Mouse (Mus musculus) CH12.LX (cell line): ENCODE results near the gene Add1. TPM values are rescaled to one million over a fixed set of nuclear protein-coding genes. Genes with fewer than 3 reads are reported as not detected.

Experiments used
- DNase-seq: peaks from one replicate; pipeline ENCODE4 v3.0.0-alpha.2; 2013; ENCODE audit errors: extremely low read depth
- H3K27ac ChIP-seq: 2 replicates; pipeline ENCODE4 v1.5.1; 2012; ENCODE audit warnings: low read depth, mild to moderate bottlenecking, control low read depth, moderate library complexity; ENCODE audit not compliant: insufficient read depth
- H3K27me3 ChIP-seq: replicated peaks from 2 replicates; pipeline ENCODE3; 2012; ENCODE audit warnings: inconsistent platforms
- H3K36me3 ChIP-seq, 2 experiments: replicated peaks in 1 of 2; 2 replicates each; pipeline versions ENCODE3 to v1.6.1; 2012; ENCODE audit warnings: inconsistent platforms in 1 of 2, low read length in 1 of 2, mild to moderate bottlenecking in 1 of 2, mixed read lengths in 1 of 2, moderate library complexity in 1 of 2; ENCODE audit not compliant: control insufficient read depth in 1 of 2, insufficient read depth in 1 of 2
- H3K4me1 ChIP-seq, 2 experiments: 2 replicates each; pipeline ENCODE4 v1.6.1; 2012; ENCODE audit warnings: inconsistent platforms in 1 of 2, moderate library complexity in 1 of 2; ENCODE audit not compliant: insufficient read depth in 2 of 2, control insufficient read depth in 1 of 2
- H3K4me2 ChIP-seq: 2 replicates; pipeline ENCODE4 v1.6.1; 2012; ENCODE audit warnings: low read depth, mild to moderate bottlenecking, control low read depth; ENCODE audit not compliant: poor library complexity, insufficient read depth, severe bottlenecking
- H3K4me3 ChIP-seq, 3 experiments: fragments of 150-350 bp in 1 of 3; sonication (generic) in 1 of 3; replicated peaks in 1 of 3; 2 replicates each; pipeline versions ENCODE3 to v1.5.1; 2011 to 2012; ENCODE audit warnings: low read depth in 2 of 3, low read length in 2 of 3, mild to moderate bottlenecking in 2 of 3, moderate library complexity in 2 of 3, control low read depth in 1 of 3, improper control_type of control experiment in 1 of 3, inconsistent platforms in 1 of 3, mixed read lengths in 1 of 3; ENCODE audit not compliant: poor library complexity in 1 of 3
- H3K79me2 ChIP-seq: replicated peaks from 2 replicates; pipeline ENCODE4 v1.6.1; 2012; ENCODE audit warnings: mild to moderate bottlenecking, moderate library complexity; ENCODE audit not compliant: control insufficient read depth, poor library complexity, insufficient read depth, severe bottlenecking; ENCODE audit errors: extremely low read depth
- H3K9ac ChIP-seq: 2 replicates; pipeline ENCODE4 v1.6.1; 2012; ENCODE audit warnings: low read depth, mild to moderate bottlenecking, control low read depth, moderate library complexity; ENCODE audit not compliant: insufficient read depth
- H3K9me3 ChIP-seq: replicated peaks from 2 replicates; pipeline ENCODE3; 2012; ENCODE audit warnings: low read length, inconsistent platforms, mixed read lengths
- CHD1 ChIP-seq: IDR thresholded peaks from 2 replicates; pipeline ENCODE4 v1.6.1; 2012; ENCODE audit warnings: low read depth, low read length, improper control_type of control experiment, inconsistent platforms
- ETS1 ChIP-seq: conservative IDR thresholded peaks from 2 replicates; pipeline ENCODE4 v1.6.1; 2012; ENCODE audit warnings: low read depth, mild to moderate bottlenecking, inconsistent platforms, low read length, improper control_type of control experiment, moderate library complexity
- JUN ChIP-seq: IDR thresholded peaks from 2 replicates; pipeline ENCODE4 v1.6.1; 2011; ENCODE audit warnings: low read depth, mild to moderate bottlenecking, low read length, improper control_type of control experiment, moderate library complexity; ENCODE audit not compliant: insufficient read depth
- JUND ChIP-seq: conservative IDR thresholded peaks from 2 replicates; pipeline ENCODE4 v1.6.1; 2011; ENCODE audit warnings: low read depth, low read length, improper control_type of control experiment
- KAT2A ChIP-seq: IDR thresholded peaks from 2 replicates; pipeline ENCODE4 v1.6.1; 2012; ENCODE audit warnings: low read length, improper control_type of control experiment, inconsistent platforms; ENCODE audit not compliant: insufficient replicate concordance
- MAFK ChIP-seq: IDR thresholded peaks from 2 replicates; pipeline ENCODE4 v1.6.1; 2011; ENCODE audit warnings: low read length, improper control_type of control experiment; ENCODE audit not compliant: insufficient replicate concordance
- MEF2A ChIP-seq: IDR thresholded peaks from 2 replicates; pipeline ENCODE4 v1.6.1; 2014; ENCODE audit warnings: low read depth, mild to moderate bottlenecking, inconsistent platforms, low read length, improper control_type of control experiment, borderline replicate concordance
- MXI1 ChIP-seq: IDR thresholded peaks from 2 replicates; pipeline ENCODE4 v1.6.1; 2011; ENCODE audit warnings: mild to moderate bottlenecking, low read depth, low read length, improper control_type of control experiment
- NELFE ChIP-seq: IDR thresholded peaks from 2 replicates; pipeline ENCODE4 v1.6.1; 2011; ENCODE audit warnings: low read depth, low read length, improper control_type of control experiment
- NRF1 ChIP-seq: IDR thresholded peaks from 2 replicates; pipeline ENCODE4 v1.6.1; 2014; ENCODE audit warnings: low read depth, mild to moderate bottlenecking, inconsistent platforms, low read length, improper control_type of control experiment, moderate library complexity
- PAX5 ChIP-seq: IDR thresholded peaks from 2 replicates; pipeline ENCODE4 v1.6.1; 2012; ENCODE audit warnings: low read length, inconsistent platforms, mixed read lengths
- POLR2A ChIP-seq: IDR thresholded peaks from 2 replicates; pipeline ENCODE4 v1.6.1; 2011; ENCODE audit warnings: low read depth, mild to moderate bottlenecking, improper control_type of control experiment, low read length
- RCOR1 ChIP-seq: conservative IDR thresholded peaks from 2 replicates; pipeline ENCODE4 v1.6.1; 2012; ENCODE audit warnings: low read depth, mild to moderate bottlenecking, inconsistent platforms, low read length, improper control_type of control experiment
- SIN3A ChIP-seq: IDR thresholded peaks from 2 replicates; pipeline ENCODE4 v1.6.1; 2012; ENCODE audit warnings: low read length, improper control_type of control experiment, inconsistent platforms
- TBP ChIP-seq: conservative IDR thresholded peaks from 2 replicates; pipeline ENCODE4 v1.6.1; 2011; ENCODE audit warnings: low read depth, low read length, improper control_type of control experiment
- TCF12 ChIP-seq: IDR thresholded peaks from 2 replicates; pipeline ENCODE4 v1.6.1; 2014; ENCODE audit warnings: low read depth, mild to moderate bottlenecking, inconsistent platforms, low read length, improper control_type of control experiment
- UBTF ChIP-seq: IDR thresholded peaks from 2 replicates; pipeline ENCODE4 v1.6.1; 2012; ENCODE audit warnings: low read depth, mild to moderate bottlenecking, inconsistent platforms, low read length, improper control_type of control experiment, moderate library complexity
- ZC3H11A ChIP-seq: IDR thresholded peaks from 2 replicates; pipeline ENCODE4 v1.6.1; 2012; ENCODE audit warnings: low read depth, mild to moderate bottlenecking, inconsistent platforms, low read length, improper control_type of control experiment
- ZMIZ1 ChIP-seq: IDR thresholded peaks from 2 replicates; pipeline ENCODE4 v1.6.1; 2012; ENCODE audit warnings: low read depth, mild to moderate bottlenecking, inconsistent platforms, low read length, improper control_type of control experiment
- ZNF384 ChIP-seq: IDR thresholded peaks from 2 replicates; pipeline ENCODE4 v1.6.1; 2012; ENCODE audit warnings: low read depth, low read length, improper control_type of control experiment, inconsistent platforms
- dilution Hi-C: fragments of 300-500 bp; cut with MboI; formaldehyde crosslinking; loops from 2 replicates; pipeline ENCODE4 v1.14.3; 2020; ENCODE audit warnings: low sequenced_read_pairs; ENCODE audit not compliant: extremely low pct_unique_long_range_greater_than_20kb, extremely low pct_ligation_motif_present
- in situ Hi-C: fragments of 300-500 bp; cut with MboI; formaldehyde crosslinking; loops from 3 replicates; pipeline ENCODE4 v1.14.3; 2019; ENCODE audit warnings: low sequenced_read_pairs, low pct_ligation_motif_present, low pct_unique_long_range_greater_than_20kb, mixed read lengths
- polyA plus RNA-seq: library from polyadenylated mRNA; unstranded; fragments of >175 nt; gene quantifications from 2 replicates; pipeline ENCODE4 v1.2.1, GENCODE M21; 2012; ENCODE audit warnings: low read depth; ENCODE audit not compliant: insufficient read length
- total RNA-seq, 2 experiments: library from RNA; depleted of rRNA; stranded (reverse); fragments of 300-350 nt in 1 of 2; fragments of >200 nt in 1 of 2; gene quantifications; 2 replicates each; pipeline ENCODE4 v1.2.3; 2012 to 2014

Gene Add1
- total and polyA plus RNA-seq, 3 experiments: 28.1 to 46.0 (median 45.0) TPM

- Histone ChIP-seq H3K79me2 (no peaks in the 10 kb centered on the region), H3K27ac (no peak overlapping the region), H3K9ac (no peak overlapping the region), H3K4me2 (no peak overlapping the region), H3K27me3 (no peaks in the 10 kb centered on the region), H3K4me3 (no peak overlapping the region), H3K36me3 (peaks cover 0 to 24% of the 10 kb centered on the region in 2 experiments), H3K4me1 (peaks cover 24 to 59% of the 10 kb centered on the region in 2 experiments), H3K9me3 (no peaks in the 10 kb centered on the region)
- dilution Hi-C loops (no loop called here), in situ Hi-C loops (loop anchor here (25.0 kb wide), 1 partner anchor 502 kb away; the partner anchor contains the start of gene Hgfac)
- TF ChIP-seq ZNF384 (no peak), KAT2A (no peak), JUND (no peak), JUN (no peak), NRF1 (no peak), SIN3A (no peak), PAX5 (no peak)
- DNase-seq: no peak
Measured at GRCm38 (mm10) chr5:34534776-34535581, 38.5 kb upstream of the Add1 start.

DNA sequence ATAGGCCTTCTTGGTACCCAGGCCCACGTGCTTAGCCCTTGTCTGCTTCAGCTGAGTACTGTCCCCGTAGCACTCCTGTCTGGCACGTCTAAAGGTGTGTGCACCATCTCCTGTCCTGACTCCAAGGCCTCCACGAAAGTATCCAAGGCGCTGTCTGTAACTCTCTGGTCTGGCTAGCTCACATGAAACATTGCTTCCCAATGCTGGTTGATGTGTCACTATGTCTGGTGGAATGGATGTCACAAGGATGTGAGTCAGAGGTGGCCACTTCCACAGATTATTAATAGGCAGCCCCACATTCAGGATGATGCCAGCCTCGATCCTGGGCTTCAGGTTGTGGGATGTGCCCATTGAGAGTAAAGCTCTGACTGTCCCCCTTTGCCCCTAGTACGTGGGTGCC is 37.6 kb upstream of the Add1 start:
- no peak for TF ChIP-seq ETS1
- no peak for TF ChIP-seq TBP
- TF ChIP-seq ZC3H11A: no peak
- TF ChIP-seq MAFK: no peak
- TF ChIP-seq MXI1: no peak
- TF ChIP-seq CHD1: no peak
- no peak for TF ChIP-seq TCF12
- no peak for TF ChIP-seq NELFE
- no peak for TF ChIP-seq MEF2A
- no peak for TF ChIP-seq POLR2A
- no peak for TF ChIP-seq UBTF
- no peak for TF ChIP-seq JUND
- TF ChIP-seq RCOR1: no peak
- TF ChIP-seq ZMIZ1: no peak
- peaks cover 0 to 19% of the 10 kb centered on the region in 2 experiments for H3K36me3 ChIP-seq
- dilution Hi-C loops: no loop called here

More for the DNA sequence above, 37.6 kb upstream of the Add1 start:
- Histone ChIP-seq H3K9ac (no peak overlapping the region), H3K4me2 (no peak overlapping the region), H3K27ac (no peak overlapping the region), H3K27me3 (no peaks in the 10 kb centered on the region), H3K4me3 (no peak overlapping the region), H3K79me2 (no peaks in the 10 kb centered on the region), H3K9me3 (no peaks in the 10 kb centered on the region), H3K4me1 (peaks cover 16 to 51% of the 10 kb centered on the region in 2 experiments)
- in situ Hi-C loops: loop anchor here (25.0 kb wide), 1 partner anchor 501 kb away; the partner anchor contains the start of gene Hgfac
- no peak for DNase-seq
